Mouse (Mus musculus) lung, postnatal 0 days (tissue): ENCODE measurements at regions not wholly inside any gene's neighbourhood (a gene's known extent, or its start where the extent isn't known, plus 50 kb on each side); places are given as distances from the start of the nearest gene placed in this dataset.

ENCODE experiments used
- CTCF ChIP-seq: IDR thresholded peaks from 2 replicates; pipeline ENCODE4 v1.5.1; 2016; ENCODE audit warnings: antibody characterized with exemption, mild to moderate bottlenecking
- EP300 ChIP-seq: IDR thresholded peaks from 2 replicates; pipeline ENCODE4 v1.6.1; 2016; ENCODE audit warnings: antibody characterized with exemption, mild to moderate bottlenecking, control low read depth

GRCm38 (mm10) chr1:34740891-34741290 lies 102.0 kb downstream of the Fam168b start:
- TF ChIP-seq CTCF (no peak), EP300 (no peak)
